Mouse (Mus musculus): ENCODE measurements around the gene Hmox2. TPM values are rescaled to one million over a fixed set of nuclear protein-coding genes. Genes with fewer than 3 reads are reported as not detected.
"Not testable (repeated sequence)": the region's sequence is repeated elsewhere in the genome, so short reads cannot be mapped to it uniquely, and the experiment has no call there.

Hmox2 gene
- 100 to 1,000 TPM in 1 of 2 experiments, 10 to 100 TPM in 1; 90.9 to 103 TPM for total RNA-seq (2021)
- long read RNA-seq, experiment 1, transcript Hmox2-201 (6 exons, 1,730 nt), result major isoform, 78 of 105 reads
- long read RNA-seq, experiment 1, partial matches to known transcripts, result 20 of 105 reads
- long read RNA-seq, experiment 1, other reads (novel, unspliced or antisense), result 6 of 105 reads
- long read RNA-seq, experiment 2, transcript Hmox2-201 (6 exons, 1,730 nt), result major isoform, 96 of 138 reads
- long read RNA-seq, experiment 2, partial matches to known transcripts, result 32 of 138 reads
- long read RNA-seq, experiment 2, other reads (novel, unspliced or antisense), result 7 of 138 reads

DNA sequence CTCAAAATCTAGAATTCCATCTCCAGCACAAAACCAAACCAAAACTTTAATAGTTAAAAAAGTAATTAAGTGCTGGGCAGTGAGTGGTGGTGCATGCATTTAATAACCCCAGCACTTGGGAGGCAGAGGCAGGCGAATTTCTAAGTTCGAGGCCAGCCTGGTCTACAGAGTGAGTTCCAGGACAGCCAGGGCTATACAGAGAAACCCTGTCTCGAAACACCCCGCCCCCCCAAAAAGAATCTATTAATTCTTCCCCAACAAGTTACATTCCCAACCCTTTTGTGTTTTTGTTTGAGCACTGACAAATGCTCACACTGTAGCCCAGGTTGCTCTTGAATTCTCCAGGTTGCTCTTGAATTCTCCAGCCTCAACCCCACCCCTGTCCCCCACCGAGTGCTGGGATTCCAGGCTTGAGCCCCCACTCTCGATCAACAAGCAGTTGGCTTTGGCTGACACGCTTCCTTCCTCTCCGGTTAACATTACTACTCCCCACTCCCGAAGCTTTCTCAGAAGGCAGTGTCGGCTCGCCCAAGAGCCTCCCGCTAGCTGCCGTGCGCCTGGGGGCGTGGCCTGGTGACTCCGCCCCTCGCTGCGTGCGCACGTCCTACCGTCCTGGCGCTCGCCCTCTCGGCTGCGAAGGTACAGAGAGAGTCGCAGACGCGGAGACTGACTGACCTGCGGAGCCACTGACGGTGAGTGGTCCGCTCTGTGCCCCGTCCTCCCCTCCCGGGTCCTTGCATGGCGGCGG is at the start of gene Hmox2:
TSS of gene Hmox2 (plus strand) at position 582 of the 748 bp plus-strand sequence.
- DNase-seq (ENCODE audit: low spot score in 2 of 2), result peak; percentile 87 to 91

DNA sequence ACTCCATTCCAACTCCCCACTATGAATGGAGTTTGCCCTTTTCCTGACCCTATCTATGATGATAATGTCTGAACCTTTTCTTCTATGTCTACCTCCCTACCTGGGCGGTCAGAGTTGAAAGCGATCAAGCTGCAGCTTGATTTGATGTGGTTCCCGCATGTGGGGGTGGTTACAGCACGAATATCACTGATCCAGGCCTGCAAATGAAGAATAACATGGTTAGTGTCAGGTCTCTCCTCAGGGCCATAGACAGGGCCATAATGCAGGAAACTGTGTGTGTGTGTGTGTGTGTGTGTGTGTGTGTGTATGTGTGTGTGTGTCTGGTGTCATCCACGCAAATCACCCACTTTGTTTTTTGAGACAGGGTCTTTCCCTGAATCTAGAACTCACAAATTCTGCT is 49.3 kb upstream of the Hmox2 start:
- no peak for DNase-seq (ENCODE audit: low spot score in 2 of 2)

DNA sequence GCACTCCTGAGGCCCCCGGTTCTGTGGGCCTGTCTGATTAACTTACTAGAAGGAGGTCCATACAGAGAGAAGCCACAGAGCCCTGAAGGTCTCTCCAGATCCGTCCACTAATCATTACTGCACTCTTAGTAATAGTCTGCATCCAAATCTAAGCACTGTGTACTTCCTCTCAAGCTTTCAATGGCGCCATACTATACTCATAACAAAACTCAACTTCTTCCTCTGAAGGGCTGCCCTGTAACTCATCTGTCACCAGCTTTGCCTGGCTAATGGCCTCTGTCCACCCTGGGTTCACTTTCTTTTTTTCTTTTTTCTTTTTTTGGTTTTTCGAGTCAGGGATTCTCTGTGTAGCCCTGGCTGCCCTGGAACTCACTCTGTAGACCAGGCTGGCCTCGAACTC is 48.1 kb upstream of the Hmox2 start:
- DNase-seq (ENCODE audit: low spot score in 2 of 2), result no peak

DNA sequence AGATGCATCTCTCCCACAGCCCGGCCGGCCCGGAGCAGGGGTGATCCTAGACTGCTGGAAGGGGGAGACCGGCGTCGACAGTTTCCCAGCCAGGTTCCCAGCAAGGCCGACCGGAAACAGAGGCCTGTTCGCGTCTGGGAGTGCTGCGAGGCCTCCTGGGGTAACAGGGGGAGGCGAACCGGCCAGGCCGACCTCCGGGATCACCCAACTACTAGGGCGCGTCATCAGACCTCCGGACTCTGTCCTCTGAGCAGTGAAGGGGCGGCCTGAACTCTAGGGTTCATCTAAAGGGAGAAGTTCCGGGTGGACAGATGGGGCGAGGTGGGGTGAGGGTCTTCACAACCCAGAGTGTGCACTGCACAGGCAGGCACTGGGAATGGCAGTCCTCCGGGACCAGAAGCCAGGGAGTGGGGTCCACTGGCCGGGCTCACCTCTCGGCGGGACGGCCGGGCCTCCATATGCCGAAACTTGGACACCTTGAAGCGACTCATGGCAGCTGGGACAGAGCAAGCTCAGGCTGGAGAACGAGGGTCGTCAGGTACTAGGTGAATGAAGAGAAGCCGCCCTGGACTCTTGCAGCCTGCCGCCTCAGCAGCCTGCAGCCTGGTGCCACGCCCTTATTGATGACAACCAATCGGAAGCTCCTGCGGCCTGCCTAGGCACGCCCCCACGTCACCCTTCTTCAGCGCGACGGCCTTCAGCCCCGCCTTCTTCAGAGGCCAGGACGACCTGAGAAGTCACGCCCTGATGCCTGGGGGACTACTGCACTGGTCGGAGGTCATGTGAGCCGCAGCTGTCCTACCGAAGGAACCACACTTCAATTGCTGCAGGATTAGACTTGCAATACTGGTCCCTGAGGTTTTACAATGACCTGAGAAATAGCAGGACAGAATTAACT is 46.8 kb upstream of the Hmox2 start, which contains the start of gene Coro7:
TSS of gene Coro7 (minus strand) at position 657 of the 898 bp plus-strand sequence.
- DNase-seq (ENCODE audit: low spot score in 2 of 2), result peak; percentile 52 to 75

DNA sequence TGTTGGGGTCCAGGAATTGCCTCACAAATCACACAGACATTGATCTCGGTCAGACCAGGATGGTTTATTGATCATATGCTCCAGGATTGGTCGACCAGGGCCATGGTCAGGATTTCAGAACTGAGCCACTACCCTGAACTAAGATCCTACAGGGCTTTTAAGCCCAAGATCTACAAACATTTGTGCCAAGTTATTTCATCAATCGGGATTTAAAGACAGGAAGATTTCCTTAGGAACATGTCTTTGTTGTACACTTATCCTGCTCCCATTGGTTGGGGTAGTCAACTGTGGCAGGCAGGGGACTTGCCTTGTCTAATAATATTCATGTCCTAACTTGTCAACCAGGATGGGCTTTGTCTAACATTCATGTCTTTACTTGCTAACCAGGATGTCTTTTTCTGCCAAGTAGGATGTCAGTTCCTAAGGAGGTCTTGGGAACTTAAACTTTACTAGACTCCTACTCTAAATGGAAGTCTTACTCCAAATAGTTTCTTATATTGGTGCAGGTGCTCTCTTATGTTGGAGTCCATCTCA is 45.2 kb upstream of the Hmox2 start:
- not testable (repeated sequence) for DNase-seq (ENCODE audit: low spot score in 2 of 2)

DNA sequence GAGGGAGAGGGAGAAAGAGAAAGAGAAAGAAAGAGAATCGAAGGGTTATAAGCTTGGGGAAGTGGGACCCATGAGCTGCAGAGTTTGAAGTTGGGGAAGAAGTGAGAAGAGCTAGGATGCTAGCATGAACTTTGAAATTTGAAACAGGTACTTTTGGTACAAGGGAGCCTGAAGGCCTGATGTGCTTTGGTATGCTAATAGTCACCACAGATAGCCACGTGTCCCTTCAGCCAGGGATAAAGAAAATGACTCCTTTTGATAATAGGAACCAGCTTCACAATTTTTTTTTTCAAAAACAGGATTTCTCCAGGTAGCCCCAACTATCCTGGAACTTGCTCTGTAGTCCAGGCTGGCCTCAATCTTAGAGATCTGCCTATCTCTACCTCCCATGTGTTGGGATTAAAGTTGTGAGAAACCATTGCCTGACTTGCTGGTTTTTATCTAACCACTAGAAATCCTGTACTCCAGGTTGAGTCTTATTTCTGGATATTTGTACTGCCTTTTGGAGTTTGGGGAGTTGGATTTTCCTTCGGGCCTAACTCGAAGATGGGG is 43.5 kb upstream of the Hmox2 start:
- no peak for DNase-seq (ENCODE audit: low spot score in 2 of 2)

DNA sequence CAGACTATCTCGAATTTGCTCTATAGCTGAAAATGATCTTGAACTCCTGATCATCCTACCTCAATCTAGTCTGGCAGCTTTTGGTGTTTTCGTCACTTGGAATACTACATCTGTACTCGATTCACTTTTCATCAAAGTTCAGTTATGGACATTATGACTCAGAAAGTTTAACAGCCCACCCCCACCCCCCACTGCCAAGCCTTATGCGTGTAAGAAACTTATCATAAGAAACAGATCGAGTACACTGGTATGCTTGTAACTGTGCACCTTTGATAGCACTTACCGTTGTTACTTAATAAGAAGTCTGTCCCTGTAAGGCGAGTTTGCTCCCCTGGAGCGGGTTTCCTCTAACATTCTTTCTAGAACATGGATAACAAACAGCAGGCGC is 43.0 kb upstream of the Hmox2 start:
- DNase-seq (ENCODE audit: low spot score in 2 of 2), result no peak

DNA sequence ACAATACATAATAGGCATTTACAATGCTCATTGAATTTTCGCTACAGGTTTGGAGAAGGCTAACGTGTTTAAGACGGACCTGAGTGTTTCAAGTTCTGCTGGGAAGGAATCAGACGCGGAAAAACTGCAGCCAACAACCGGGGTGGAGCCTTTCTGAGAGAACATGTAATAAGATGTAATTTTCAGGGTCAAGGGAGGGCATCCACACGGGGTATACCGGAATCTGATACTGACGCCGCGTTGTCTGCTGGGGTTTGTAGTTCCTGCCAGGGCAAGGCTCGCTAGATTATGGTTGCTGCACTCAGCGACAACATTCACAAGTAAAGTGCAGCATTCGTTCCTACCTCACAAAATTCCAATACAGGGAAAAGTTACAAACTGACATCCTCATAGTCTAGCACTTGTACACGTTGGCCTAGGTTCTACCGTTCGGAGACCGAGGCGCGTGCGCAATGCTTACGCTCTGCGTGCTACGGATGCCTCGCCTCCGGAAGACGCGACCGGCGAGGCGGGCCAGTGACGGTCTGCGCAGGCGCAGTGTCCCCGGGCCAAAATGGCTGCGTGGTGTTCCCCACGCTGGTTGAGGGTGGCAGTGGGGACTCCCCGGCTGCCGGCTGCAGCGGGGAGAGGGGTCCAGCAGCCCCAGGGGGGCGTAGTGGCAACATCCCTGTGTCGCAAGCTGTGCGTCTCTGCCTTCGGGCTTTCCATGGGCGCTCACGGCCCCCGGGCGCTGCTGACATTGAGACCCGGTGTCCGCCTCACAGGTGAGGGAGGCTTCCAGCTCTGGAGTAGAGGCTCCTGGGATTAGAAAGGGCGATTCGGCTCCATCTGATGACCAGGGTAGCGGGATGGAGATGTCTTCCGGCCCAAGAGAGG is 42.3 kb upstream of the Hmox2 start:
- peak; percentile 92 to 97 for DNase-seq (ENCODE audit: low spot score in 2 of 2)

DNA sequence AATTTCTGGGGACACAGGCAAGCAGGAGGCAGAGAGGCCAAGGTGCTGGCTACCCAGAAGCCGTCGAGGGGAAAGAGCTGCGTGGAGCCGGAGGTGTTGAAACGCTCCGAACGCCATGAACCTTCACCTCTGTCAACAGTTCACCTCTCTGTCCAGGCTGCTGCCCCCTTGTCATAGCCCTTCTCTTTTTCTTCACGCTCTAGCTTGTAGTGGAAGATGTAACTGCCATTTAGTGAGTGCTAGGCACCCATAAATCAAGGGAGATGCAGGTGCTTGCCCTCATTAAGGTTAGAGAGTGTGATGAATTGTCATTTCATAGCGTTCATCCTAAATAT is 41.7 kb upstream of the Hmox2 start:
- no peak for DNase-seq (ENCODE audit: low spot score in 2 of 2)

DNA sequence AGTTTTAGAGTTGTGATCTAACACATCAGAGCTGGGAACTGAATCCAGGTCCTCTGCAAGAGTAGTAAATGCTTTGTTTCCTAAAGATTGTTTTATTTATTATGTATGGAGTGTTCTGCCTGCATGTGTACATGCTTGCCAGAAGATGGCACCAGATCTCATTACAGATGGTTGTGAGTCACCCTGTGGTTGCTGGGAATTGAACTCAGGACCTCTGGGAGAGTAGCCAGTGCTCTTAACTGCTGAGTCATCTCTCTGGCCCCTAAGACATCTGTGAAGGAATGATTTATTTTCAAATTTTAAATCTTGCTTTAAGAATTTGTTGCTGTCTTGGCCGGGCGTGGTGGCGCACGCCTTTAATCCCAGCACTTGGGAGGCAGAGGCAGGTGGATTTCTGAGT is 36.8 kb upstream of the Hmox2 start:
- DNase-seq (ENCODE audit: low spot score in 2 of 2), result not testable (repeated sequence)

DNA sequence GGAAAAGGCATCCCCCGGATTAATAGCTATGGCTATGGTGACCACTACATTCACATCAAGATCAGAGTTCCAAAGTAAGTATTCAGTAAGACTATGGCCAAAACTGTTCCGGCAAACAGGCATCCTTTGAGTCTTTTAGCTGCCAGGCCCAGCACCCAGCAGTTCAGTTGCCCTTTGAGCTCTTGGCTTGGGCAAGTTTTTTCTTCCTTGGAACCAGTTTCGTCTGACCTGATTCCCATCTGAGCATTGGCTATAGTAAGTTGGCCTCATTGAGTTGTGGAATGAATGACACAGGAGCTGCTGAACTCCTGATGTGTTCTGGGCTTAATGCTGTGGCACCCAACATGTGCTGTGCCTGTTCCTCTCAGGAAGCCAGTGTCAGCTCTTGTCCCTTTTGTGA is 24.9 kb upstream of the Hmox2 start:
- no peak for DNase-seq (ENCODE audit: low spot score in 2 of 2)

DNA sequence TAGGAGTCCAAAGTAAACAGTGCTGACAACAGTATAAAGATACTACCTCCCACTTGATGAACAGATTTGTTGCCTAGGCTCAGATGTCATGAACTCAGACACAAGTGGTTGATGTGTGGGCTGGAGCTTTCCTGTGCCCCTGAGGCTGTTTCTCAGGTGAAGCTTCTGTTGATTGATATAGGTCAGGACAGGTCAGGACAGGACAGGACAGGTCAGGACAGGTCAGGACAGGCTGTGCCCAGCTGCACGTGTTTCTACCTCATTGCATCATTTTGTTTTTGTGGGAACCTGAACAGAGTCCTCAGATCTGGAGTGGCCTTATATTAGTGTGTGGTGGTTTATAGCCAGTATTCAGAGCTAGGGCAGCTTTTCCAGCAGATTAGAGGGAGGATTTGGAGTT is 23.5 kb upstream of the Hmox2 start:
- no peak for DNase-seq (ENCODE audit: low spot score in 2 of 2)

DNA sequence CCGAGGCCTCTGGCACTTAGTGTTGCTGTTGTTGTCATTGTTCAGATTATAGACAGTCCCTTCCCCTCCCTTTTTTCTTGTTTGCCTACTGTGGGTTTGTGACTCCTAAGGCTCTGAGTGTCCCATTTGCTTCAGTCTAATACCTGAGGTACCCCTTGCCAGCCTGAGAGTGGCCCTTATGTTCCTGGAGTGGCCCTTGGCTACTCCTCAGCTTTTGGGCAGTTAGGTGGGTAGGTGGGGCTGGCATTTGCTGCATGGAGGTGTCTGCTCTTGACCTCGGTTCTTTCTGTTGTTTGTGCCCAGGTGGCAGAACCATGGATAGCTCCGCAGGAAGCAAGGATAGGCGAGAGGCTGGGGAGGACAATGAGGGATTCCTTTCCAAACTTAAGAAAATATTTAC is 20.6 kb upstream of the Hmox2 start:
- no peak for DNase-seq (ENCODE audit: low spot score in 2 of 2)

DNA sequence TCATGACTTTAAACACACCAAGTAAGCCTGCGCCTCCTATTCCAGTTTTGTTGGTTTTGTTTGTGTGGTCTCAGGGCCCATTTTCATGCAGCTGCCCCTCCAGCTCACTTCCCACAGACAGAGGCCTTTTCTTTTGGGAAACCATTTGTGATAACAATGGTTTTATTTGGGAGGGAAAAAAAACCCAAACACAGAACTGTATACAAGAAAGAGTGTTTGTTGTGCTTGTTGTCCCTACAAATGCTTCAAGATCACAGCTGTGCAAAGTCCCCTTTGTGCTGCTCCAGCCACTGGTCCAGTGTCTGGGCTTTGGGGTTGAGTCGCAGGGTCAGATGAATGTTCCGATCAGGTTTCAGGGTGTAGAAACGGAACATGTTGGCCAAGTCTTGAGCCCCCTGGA is 15.0 kb upstream of the Hmox2 start:
- no peak for DNase-seq (ENCODE audit: low spot score in 2 of 2)

DNA sequence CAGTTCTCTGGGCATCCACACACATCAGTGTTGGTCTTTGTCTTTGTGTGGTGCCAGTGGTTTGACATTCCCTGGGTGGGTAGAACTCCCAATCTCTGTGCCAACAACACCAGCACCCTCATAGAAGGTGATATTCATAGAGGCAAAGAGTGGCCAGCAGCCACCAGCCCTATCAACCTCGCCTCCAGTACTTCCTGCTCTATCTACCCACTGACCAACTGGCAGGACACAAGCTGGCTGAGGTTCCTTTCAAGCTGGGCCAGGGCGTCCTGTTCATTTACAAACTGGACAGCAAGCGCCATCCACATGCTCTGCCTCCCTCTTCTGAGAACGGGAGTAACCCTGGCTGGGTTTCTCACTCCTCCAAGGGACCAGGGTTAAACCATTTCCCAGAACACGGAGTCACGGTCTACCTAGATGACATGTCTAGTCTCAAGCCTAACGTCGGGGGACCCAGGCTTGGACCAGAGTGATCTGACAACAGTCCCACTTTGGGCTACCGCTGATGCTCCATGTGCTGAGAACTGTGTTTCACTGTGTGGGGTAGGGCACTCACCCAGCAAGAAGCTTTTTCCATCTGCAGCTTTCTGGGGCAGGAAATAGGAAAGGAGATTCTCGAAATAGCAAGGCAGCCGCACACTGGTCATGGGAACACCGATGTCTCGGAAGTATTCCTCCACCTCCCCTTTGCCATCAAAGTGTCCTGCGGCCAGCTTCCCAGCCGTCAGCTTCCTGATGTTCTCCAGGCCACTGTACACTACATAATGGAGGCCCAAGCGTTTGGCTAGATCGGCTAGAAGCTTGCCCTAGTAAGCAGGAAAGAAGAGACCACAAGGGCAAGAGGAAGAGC is 12.1 kb upstream of the Hmox2 start:
- DNase-seq (ENCODE audit: low spot score in 2 of 2), result no peak

DNA sequence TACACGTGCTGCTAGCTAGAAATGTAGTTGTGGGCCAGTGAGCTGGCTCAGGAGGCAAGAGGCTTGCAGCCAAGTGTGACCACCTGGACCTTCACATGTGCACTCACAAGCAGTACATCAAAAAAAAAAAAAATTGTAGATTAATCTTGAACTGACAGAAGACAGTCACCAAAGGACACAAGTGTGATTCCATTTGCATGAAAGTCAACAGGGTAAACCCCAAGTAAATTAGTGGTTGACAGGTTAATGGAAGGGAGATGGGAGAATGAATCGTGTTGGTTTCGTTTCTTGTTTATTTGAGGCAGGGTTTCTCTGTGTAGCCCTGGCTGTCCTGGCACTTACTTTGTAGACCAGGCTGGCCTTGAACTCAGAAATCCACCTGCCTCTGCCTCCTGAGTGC is 8.3 kb upstream of the Hmox2 start:
- DNase-seq (ENCODE audit: low spot score in 2 of 2), result no peak

DNA sequence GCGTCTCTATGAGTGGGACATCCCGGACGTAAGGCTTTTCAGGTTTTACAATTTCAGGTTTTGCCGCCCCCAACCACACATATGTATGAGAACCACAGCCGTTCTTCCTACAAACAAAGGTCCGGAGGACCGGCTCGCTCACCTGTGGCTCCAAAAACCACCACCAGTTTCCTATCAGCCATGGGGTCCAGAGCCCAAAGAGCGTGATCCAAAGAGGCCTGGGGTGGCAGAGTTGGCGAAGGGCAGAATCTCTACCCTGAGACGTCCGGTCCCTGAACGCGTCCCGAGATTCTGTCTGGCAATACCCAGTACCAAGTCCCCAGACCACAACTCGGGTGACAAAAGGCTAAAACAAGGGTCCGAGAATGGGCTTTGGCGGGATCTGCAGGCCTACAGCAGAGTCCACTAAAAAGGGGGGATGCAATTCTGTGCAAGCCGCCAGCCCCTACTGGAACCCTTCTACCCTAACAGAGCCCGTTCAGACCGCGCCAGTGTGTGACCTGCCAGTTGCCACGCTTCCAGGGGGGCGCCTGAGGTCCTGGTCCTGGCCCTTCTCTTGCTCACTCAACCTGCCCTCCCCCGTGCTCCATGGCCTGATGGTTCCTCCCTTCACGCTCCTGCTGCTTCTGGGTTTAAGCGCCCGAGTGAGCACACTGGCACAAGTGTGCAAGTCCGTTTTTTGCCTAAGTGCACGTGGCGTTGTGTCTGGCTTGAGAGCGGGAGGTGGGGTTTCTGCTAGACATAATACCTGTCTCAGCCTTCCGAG is 7.2 kb upstream of the Hmox2 start, which contains the start of gene Nmral1:
TSS of gene Nmral1 (minus strand) at position 604 of the 766 bp plus-strand sequence.
- DNase-seq (ENCODE audit: low spot score in 2 of 2), result peak; percentile 23 to 46

DNA sequence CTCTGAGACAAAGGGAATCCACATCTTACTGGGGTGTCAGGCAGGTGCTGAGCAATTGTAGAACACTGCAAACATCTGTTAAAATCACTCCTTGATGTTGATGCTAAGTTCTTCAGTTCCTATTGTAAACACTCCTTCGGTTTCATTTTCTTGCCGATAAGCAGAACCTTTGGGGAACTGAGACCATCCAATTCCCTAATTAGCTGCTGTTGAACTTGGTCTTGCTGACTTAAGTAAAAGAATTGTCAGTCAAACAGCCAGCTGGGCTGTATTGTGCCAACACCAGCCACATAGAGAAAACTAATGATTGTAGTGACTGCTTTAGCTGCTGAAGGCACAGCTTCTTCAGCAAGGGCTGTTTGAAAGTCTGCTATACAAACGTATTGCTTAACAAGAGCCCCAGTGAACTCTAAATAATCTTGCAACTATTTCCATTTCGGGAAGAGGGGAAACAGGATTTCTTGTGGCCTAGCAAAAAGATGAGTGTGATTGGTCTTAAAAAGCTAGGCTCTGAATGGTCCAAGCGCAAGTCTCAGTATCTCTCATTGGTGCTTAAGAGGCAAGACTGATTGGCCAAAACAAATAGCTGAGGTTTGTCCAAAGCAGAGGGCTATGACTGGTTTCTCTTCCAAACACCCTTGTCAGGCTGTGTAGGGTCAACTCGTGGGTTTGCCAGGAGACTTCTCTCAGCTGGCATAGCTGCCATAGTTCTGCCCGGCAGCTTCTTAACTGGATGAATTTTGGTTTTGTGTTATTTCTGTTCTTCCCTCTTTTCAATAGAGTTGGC is 3.8 kb upstream of the Hmox2 start:
- no peak for DNase-seq (ENCODE audit: low spot score in 2 of 2)

Data from adrenal gland, postnatal 4 days (tissue).